Mouse (Mus musculus): ENCODE measurements at regions not wholly inside any gene's neighbourhood (a gene's known extent, or its start where the extent isn't known, plus 50 kb on each side); places are given as distances from the start of the nearest gene placed in this dataset.

- TF ChIP-seq POLR2A (IDR thresholded peaks at IDR 0.05; ENCODE audit: low read depth, low read length) (no peak), CTCF (conservative IDR thresholded peaks at IDR 0.05; ENCODE audit: insufficient read depth, insufficient read length, low read depth, low read length) (no peak)
Observed at GRCm38 (mm10) chr15:68401726-68402125, 1901.0 kb upstream of the Lrrc6 start.
